Mouse (Mus musculus) heart, adult 11 months (tissue): ENCODE results near the gene Fam19a1.

Experiments
- DNase-seq: peaks from one replicate; pipeline ENCODE4 v3.0.0; 2022

Fam19a1 gene

GRCm38 (mm10) chr6:96266456-96266855 is 153.5 kb downstream of the Fam19a1 start:
- DNase-seq = no peak

- DNase-seq = no peak
Measured at GRCm38 (mm10) chr6:96268788-96269187, 155.8 kb downstream of the Fam19a1 start.

DNA sequence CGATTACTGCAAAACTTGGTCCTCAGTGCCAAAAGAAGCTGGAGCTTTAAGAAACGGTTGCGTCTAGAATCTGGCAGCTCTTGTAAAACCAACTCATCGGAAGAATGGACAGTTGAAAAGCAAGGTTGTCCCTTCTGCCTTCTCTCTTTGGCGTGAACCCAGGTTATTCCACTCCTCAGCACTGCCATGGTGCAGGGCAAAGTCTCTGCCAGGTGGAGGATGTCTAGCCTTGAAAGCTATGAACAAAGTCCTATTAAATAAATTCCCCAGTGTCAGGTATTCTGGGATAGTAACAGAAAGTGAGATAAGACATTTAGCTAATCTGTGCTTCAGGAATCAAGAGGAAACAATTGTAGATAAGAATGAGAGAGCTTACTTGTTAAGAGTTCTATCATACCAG is 157.5 kb downstream of the Fam19a1 start:
- DNase-seq = no peak

- DNase-seq = no peak
Measured at GRCm38 (mm10) chr6:96283731-96284130, 170.8 kb downstream of the Fam19a1 start.

DNA sequence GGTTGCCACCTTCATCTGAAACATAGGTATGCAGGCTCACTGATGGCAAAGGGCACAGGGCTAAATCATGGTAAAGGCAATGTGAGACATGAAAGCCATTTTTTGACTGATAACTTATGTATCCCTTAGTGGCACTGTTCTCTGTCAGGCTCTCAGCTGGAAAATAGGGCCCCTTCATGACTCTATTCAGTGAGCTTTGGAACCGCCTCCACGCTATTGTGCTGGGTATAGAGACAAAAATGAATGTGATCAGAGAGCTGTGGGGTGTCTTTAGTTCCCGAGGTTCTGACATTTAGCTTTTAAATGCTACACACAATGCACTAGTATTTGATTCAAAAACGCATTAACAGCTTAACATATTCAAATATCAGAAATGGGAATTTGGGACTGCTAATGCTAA is 171.6 kb downstream of the Fam19a1 start:
- DNase-seq = no peak

- no peak for DNase-seq
Measured at GRCm38 (mm10) chr6:96286276-96286675, 173.3 kb downstream of the Fam19a1 start.

DNA sequence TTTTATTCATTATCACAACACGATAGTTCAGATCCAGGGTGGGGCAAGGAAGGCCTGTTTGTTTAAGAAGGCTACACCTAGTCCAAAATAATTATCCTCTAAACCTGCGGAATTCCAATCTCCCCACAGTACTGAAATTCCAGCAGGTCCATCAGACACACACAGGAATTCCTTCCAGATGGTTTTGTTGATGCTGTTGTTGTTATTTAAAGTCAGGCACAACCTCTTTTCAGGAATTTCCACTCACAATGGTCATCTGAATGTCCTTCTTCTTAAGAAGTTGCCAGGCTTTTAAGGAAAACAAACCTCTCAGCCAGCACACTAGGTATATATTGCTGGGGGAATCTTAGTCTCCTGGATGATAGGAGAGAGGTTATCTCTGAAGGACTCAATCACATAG is 174.4 kb downstream of the Fam19a1 start:
- DNase-seq = no peak

- DNase-seq = no peak
Measured at GRCm38 (mm10) chr6:96289672-96290071, 176.7 kb downstream of the Fam19a1 start.

DNA sequence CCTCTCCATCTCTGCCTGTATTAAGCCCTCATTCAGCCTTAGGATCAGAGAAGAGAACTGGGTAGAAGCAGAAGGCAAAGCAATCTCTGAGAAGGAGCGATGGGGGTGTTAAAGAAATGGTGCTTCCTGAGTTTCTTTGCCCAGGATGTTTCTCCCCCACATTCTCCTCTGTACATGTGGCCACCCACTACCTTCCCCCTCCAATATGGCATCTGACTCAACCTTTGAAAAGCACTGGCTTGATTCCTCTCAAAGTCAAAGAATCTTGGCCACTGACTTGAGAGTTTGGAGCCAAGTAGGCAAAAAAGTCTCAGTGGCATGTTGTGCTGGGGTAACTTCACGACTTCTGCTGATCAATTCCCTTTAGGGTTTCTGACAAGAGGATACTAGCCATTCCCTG is 234.5 kb downstream of the Fam19a1 start:
- no peak for DNase-seq

GRCm38 (mm10) chr6:96349446-96350025 is 236.6 kb downstream of the Fam19a1 start:
- DNase-seq = no peak

- DNase-seq = no peak
Measured at GRCm38 (mm10) chr6:96369544-96369943, 256.6 kb downstream of the Fam19a1 start.

DNA sequence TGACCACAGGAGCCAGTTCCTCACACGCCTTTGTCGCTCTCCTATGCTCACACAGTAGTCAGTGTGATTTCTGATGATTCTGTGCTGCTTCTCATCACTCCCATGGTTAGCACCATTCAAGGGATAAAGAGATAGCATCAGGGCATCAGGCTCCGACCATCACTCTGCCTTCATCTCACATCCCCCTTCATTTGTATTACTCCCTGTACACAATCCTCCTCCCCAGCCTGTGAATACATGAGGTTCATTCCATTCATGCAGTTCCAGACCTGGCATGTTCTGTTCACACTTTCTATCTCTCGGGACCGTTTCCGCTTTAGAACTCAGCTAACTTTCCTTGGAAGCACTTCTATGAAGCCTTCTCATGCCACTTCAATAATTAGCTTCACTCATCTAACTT is 259.9 kb downstream of the Fam19a1 start:
- no peak for DNase-seq

DNA sequence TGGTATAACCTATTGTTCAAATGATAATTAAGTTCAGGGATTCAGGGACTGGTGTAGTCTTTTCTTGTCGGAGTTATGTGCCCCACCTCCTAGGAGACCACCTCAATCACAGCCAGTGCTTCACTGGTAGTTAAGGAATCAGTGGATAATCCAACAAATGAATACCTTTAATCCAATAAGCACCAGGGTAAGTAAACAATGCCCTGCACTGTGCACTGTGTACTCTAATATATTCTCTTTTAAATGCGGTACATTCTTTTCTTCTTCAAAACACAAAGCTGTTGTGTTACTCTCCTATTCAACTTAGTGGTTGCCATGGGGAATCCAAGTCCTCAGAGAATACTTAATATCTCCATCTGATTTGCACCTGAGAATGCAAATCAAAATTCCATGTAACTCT is 260.3 kb downstream of the Fam19a1 start:
- DNase-seq = no peak

GRCm38 (mm10) chr6:96376773-96377172 is 263.8 kb downstream of the Fam19a1 start:
- DNase-seq = no peak

DNA sequence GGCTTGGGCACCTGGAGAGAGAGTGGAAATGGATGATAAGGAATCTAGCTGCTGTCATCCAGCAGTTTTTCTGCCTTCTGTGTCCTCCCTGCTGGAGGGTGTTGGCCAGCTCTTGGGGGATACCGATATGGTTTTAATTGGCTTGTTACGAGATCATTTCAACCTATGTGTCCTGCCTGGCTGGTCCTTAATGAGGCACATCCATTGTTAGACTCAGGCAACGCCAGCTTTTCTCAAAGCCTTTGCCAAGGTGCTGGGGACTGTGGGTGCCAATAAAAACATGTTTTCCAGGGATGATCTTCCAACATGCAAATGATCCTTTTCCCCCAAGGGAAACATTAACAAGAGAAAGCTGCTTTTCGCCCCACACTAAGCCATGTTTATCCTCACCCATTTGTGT is 266.3 kb downstream of the Fam19a1 start:
- no peak for DNase-seq

GRCm38 (mm10) chr6:96384441-96384840 is 271.5 kb downstream of the Fam19a1 start:
- no peak for DNase-seq

DNA sequence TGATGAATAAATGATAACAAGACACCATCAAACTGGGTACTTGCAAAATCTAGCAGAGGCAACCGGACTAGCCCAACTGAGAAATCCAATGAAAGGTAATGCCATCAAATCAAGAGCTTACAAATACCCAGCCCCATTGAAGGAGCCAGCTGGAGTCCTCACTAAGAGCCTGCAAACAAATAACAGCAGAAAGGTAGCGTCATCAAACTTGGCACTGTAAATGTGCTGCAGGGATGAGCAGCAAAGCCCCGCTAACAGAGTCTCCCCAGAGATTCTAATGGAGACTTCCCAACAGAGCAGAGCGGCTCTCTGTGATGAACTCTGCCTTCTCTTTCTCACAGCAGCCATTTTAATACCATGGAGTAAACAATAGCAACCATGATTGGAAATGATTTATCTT is 305.9 kb downstream of the Fam19a1 start:
- DNase-seq = no peak

GRCm38 (mm10) chr6:96419704-96420382 is 306.9 kb downstream of the Fam19a1 start:
- no peak for DNase-seq

DNA sequence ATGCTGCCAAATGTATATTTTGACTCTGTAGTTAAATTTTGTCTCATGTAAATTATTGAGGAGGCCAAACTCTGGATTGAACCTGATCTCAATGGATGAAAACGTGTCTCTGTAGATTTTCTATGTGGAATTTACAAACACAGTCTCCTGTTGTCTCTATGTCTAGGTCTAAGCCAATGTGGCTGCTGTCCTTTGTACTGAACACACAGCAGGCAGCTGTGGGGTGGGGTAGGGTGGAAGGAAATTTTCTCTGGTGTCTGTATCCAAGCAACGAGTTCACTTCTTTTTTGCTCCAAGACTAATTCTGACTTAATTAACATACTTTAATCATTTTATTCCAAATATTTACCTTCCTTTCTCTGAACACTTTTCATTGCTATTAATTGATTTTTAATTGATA is 307.6 kb downstream of the Fam19a1 start:
- no peak for DNase-seq

DNA sequence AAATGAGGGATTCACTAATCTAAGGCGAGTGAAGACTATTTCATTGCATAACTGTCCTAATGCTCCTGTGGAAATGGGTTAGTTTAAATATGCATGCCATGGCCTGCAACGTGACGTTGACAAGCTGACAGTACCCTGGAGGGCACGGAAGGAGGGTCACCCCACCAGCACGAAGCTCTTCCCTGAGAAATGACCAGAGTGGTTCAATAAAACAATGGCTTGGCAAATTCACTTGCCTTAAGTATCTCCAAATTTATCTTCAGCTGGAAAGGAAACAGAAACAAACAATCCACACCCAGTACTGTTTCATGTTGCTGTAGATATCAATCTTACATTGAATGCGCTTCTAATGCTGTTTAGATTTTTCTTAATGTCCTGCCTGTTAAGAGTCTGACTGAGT is 316.4 kb downstream of the Fam19a1 start:
- peak; percentile 35 for DNase-seq

- peak; percentile 24 for DNase-seq
Measured at GRCm38 (mm10) chr6:96432397-96432796, 319.4 kb downstream of the Fam19a1 start.

DNA sequence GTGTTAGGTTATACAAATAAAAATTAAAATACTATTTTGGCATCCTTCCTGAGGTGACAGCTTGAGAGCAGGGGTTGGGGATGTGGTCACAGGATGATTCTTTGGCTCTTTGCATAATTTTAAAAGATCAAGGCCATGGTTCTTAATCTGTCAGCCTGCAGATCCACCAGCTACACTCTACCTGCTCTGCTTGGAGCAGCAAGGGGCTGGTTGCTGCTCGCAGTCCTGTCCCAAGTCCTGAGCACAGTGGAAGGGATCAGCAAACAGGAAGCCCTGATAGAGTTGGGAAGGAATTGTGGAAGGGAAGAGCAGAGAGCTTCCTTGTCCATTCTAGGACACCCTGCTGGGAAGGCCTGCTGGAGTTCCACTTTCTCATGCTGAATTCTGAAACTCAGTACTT is 320.9 kb downstream of the Fam19a1 start:
- DNase-seq = peak; percentile 67

DNA sequence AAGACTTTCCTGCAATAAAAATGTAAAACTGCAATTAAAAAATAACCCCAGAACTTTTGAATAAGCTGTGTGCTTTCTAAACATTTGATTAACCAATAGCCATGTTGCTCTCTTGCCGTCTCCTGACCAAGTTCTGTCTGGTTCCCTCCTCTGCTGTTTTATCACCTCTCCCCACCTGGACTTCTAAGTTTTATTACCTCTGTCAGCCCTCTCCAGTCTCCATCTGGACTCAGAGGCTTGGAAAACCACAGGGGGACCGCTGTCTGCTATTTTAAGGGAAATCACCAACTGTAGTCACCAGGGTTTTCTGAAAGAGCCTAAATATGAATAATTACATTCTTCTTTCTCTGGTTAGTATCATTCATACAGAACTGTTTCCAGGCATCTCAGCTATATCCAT is 322.6 kb downstream of the Fam19a1 start:
- peak; percentile 13 for DNase-seq

DNA sequence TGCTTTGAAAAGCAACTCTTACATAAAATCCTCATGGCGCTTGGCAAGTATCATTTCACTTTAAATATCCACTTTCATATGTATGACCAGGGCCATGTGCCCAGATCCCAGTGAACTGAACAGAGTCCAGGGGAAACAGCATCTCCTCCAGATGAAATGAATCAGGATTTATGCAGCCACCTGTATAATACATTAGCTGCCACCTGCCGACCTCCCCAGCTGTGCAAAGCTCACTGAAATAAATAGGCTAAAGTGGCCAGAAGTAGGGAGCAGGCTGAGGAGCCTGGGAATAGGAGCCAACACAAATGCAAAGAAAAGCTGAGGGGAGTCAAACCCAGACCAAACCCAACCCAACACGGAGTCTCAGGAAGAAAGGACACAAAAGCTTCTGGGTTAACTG is 324.9 kb downstream of the Fam19a1 start:
- DNase-seq = no peak

DNA sequence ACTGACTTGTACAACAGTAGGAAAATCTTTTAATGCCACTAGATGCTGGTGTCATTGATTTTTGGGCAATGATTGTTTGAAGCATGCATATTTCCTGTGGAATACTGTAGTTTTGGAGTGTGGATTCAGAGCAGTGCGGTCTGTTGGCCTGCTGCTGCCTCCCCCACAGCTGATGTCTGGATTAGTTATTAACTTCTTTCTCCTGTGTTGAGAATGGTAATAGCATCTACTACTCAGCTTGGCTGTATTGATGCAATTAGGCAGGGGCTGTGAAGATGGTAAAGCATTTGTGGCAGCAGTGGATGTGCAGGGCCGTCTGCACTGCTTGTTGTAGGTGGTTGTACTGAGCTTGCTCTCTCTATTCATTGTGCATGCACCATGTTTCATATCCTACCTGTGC is 326.5 kb downstream of the Fam19a1 start:
- no peak for DNase-seq
